Mouse (Mus musculus): Measurements from ENCODE around the gene Psmb1. TPM values are rescaled to one million over a fixed set of nuclear protein-coding genes. Genes with fewer than 3 reads are reported as not detected.

Gene Psmb1
- total and polyA plus RNA-seq, 2 experiments from 2014 or later, result 143 to 267 TPM

DNA sequence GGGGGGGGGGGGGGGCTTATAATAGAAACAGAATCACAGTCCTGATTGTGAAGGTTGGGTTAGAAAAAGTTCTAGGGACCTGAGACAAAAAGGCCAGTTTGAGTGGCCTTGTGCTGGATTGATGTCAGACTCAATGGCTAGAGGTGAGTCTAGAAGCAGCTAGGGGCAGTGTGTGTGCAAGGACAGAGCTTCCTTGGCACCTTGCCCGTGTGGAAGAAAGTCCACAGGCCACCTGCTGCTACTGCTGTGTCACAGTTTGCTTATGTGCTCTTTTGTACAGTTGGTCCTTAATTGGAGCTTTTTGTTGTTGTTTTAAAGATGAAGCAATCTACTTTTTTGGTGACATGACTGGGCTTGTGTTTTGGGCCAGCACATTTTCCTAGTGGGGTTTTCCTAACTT, 69.6 kb downstream of the Psmb1 start:
- 61% methylated on average over 1 of the region's 1 CpGs for WGBS
- ATAC-seq, result no peak
- Histone ChIP-seq H3K9ac (no peak overlapping the region), H3K9me3 (ENCODE audit: low read length) (no peaks in the 10 kb centered on the region), H3K36me3 (ENCODE audit: insufficient read depth) (peaks cover 69% of the 10 kb centered on the region), H3K4me1 (ENCODE audit: insufficient read depth) (no peaks in the 10 kb centered on the region), H3K4me3 (ENCODE audit: low read depth, low read length) (no peak overlapping the region), H3K27ac (ENCODE audit: low read depth, low read length) (no peak overlapping the region), H3K4me2 (ENCODE audit: low read depth) (no peak overlapping the region), H3K27me3 (ENCODE audit: insufficient read depth, low read length) (no peaks in the 10 kb centered on the region)
- no peak for DNase-seq
- TF ChIP-seq CTCF (IDR thresholded peaks at IDR 0.05; ENCODE audit: low read depth), result no peak

DNA sequence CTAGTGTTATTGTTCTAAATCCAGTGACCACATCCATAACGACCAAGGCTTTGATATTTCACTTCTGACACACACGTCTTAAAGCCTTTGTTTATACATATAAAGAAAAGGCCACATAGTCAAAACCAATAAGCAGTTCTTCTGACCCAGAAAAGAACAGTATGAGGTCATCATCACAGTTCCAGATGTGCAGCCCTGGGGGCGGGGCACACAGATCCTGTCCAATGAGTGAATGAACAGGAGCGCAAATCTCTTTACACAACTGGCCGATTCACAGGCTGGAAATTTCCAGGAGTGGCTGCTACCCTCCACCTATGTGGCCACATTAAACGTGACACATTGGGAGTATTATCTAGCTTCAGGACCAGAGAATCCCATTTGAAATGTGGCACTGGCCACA, 70.1 kb downstream of the Psmb1 start:
- Histone ChIP-seq H3K36me3 (ENCODE audit: insufficient read depth) (peaks cover 72% of the 10 kb centered on the region), H3K27me3 (ENCODE audit: insufficient read depth, low read length) (no peaks in the 10 kb centered on the region), H3K9me3 (ENCODE audit: low read length) (no peaks in the 10 kb centered on the region), H3K4me3 (ENCODE audit: low read depth, low read length) (no peak overlapping the region), H3K27ac (ENCODE audit: low read depth, low read length) (no peak overlapping the region), H3K9ac (no peak overlapping the region), H3K4me1 (ENCODE audit: insufficient read depth) (no peaks in the 10 kb centered on the region), H3K4me2 (ENCODE audit: low read depth) (no peak overlapping the region)
- 79% methylated on average over 6 of the region's 6 CpGs for WGBS
- DNase-seq (no peak), ATAC-seq (no peak)
- TF ChIP-seq CTCF (IDR thresholded peaks at IDR 0.05; ENCODE audit: low read depth), result no peak

DNA sequence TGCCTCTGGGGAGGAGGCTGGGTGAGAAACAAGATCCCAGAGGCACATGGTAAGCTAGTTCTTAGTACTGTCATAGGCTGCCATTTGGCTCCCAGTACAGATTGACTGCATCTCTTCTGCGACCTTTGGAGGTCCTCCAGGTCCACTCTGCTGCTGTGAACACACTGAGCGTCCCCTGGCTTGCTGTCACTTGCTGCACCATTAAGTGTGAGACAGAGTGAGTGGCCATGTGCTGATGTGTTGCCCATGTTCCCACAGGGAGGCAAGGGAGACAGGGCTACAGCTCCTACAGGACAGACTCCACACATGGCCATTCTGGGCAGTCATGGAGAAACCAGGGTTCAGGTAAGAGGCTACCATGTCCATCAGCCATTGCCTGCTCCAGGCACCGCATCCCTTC, 73.6 kb downstream of the Psmb1 start:
- DNase-seq, result no peak

More for the DNA sequence above, 73.6 kb downstream of the Psmb1 start:
- no peak overlapping the region for H3K4me3 ChIP-seq (ENCODE audit: low read depth, low read length)
- H3K36me3 ChIP-seq (ENCODE audit: insufficient read depth), result peaks cover 88% of the 10 kb centered on the region
- H3K4me2 ChIP-seq (ENCODE audit: low read depth), result no peak overlapping the region
- H3K27ac ChIP-seq (ENCODE audit: low read depth, low read length), result no peak overlapping the region
- H3K4me1 ChIP-seq (ENCODE audit: insufficient read depth), result no peaks in the 10 kb centered on the region
- no peaks in the 10 kb centered on the region for H3K9me3 ChIP-seq (ENCODE audit: low read length)
- H3K27me3 ChIP-seq (ENCODE audit: insufficient read depth, low read length), result no peaks in the 10 kb centered on the region
- 95% methylated on average over 3 of the region's 3 CpGs for WGBS
- no peak for ATAC-seq
- H3K9ac ChIP-seq, result no peak overlapping the region
- TF ChIP-seq CTCF (IDR thresholded peaks at IDR 0.05; ENCODE audit: low read depth), result no peak

Other genes with a start within 250 kb of the Psmb1 start
- 23.5 and 31.9 TPM in 2 replicates for gene Dll1, start 122.9 kb downstream of the Psmb1 start, total RNA-seq (2014; rRNA removed)
- 9.9 and 12.3 TPM in 2 replicates for gene Dll1, start 122.9 kb downstream of the Psmb1 start, polyA plus RNA-seq (2015; fragmentation: Nextera tagmentation; extraction: Ambion mirVana)
- 41.0 and 43.8 TPM in 2 replicates for gene Fam120b, start 103.5 kb downstream of the Psmb1 start, total RNA-seq (2014; rRNA removed)
- gene Fam120b, start 103.5 kb downstream of the Psmb1 start, polyA plus RNA-seq (2015; fragmentation: Nextera tagmentation; extraction: Ambion mirVana), result 29.3 and 36.3 TPM in 2 replicates
- 49.3 and 53.0 TPM in 2 replicates for gene Tbp, start 137 bp upstream of the Psmb1 start, total RNA-seq (2014; rRNA removed)
- gene Tbp, start 137 bp upstream of the Psmb1 start, polyA plus RNA-seq (2015; fragmentation: Nextera tagmentation; extraction: Ambion mirVana), result 40.2 and 43.9 TPM in 2 replicates
- gene Pdcd2, start 27.6 kb upstream of the Psmb1 start, total RNA-seq (2014; rRNA removed), result 57.9 and 60.8 TPM in 2 replicates
- gene Pdcd2, start 27.6 kb upstream of the Psmb1 start, polyA plus RNA-seq (2015; fragmentation: Nextera tagmentation; extraction: Ambion mirVana), result 47.5 and 49.9 TPM in 2 replicates
- 1.00 and 1.2 TPM in 2 replicates for gene Prdm9, start 64.6 kb upstream of the Psmb1 start, total RNA-seq (2014; rRNA removed)
- gene Prdm9, start 64.6 kb upstream of the Psmb1 start, polyA plus RNA-seq (2015; fragmentation: Nextera tagmentation; extraction: Ambion mirVana), result 0.86 and 1.0 TPM in 2 replicates
- gene Chd1, start 205.2 kb upstream of the Psmb1 start, total RNA-seq (2014; rRNA removed), result 14.5 and 20.5 TPM in 2 replicates
- gene Chd1, start 205.2 kb upstream of the Psmb1 start, polyA plus RNA-seq (2015; fragmentation: Nextera tagmentation; extraction: Ambion mirVana), result 9.9 and 14.2 TPM in 2 replicates